Mouse (Mus musculus): ENCODE data around the gene Rrbp1. TPM values are rescaled to one million over a fixed set of nuclear protein-coding genes. Genes with fewer than 3 reads are reported as not detected.

Rrbp1 gene
- total and polyA plus RNA-seq, 2 experiments from 2014 or later = 29.9 to 34.4 TPM

DNA sequence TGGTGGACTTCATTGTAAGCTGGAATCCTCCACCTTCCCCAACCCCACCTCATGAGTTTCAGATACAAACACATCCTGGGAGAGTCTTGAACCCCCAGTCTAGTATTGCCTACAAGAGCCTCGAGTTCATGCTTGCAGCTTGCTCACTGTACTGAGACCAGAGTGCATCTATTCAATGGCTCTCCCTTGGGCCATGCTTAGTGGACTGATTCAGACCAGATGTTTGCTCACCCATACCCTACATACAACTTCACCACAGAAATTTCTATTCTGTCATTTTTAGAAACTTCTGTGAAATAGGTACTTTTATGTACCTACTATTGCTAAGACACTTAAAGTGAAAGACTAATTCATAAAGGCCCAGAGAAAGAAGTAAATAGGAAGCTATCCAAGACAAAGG is 18.1 kb downstream of the Rrbp1 start:
- H3K36me3 ChIP-seq (ENCODE audit: insufficient read depth, low read length) = no peaks in the 10 kb centered on the region
- no peak overlapping the region for H3K4me2 ChIP-seq (ENCODE audit: low read depth, low read length)
- ATAC-seq (no peak), DNase-seq (ENCODE audit: low spot score) (no peak)
- H3K9me3 ChIP-seq (ENCODE audit: low read length) = no peaks in the 10 kb centered on the region
- whole genome bisulfite sequencing = 71% methylated on average over 1 of the region's 1 CpGs
- no peak overlapping the region for H3K27ac ChIP-seq
- no peak overlapping the region for H3K4me3 ChIP-seq (ENCODE audit: low read length)
- no peaks in the 10 kb centered on the region for H3K27me3 ChIP-seq (ENCODE audit: insufficient read depth, low read length)
- no peak for TF ChIP-seq CTCF (IDR thresholded peaks at IDR 0.05; ENCODE audit: low read depth)
- H3K4me1 ChIP-seq (ENCODE audit: insufficient read depth, low read length) = no peaks in the 10 kb centered on the region
- H3K9ac ChIP-seq (replicated peaks; ENCODE audit: low read length) = no peak overlapping the region

- Histone ChIP-seq H3K4me2 (ENCODE audit: low read depth, low read length) (no peak overlapping the region), H3K27me3 (ENCODE audit: insufficient read depth, low read length) (no peaks in the 10 kb centered on the region), H3K9me3 (ENCODE audit: low read length) (no peaks in the 10 kb centered on the region), H3K36me3 (ENCODE audit: insufficient read depth, low read length) (no peaks in the 10 kb centered on the region), H3K4me3 (ENCODE audit: low read length) (no peak overlapping the region), H3K4me1 (ENCODE audit: insufficient read depth, low read length) (no peaks in the 10 kb centered on the region), H3K9ac (replicated peaks; ENCODE audit: low read length) (no peak overlapping the region), H3K27ac (no peak overlapping the region)
- ATAC-seq (no peak), DNase-seq (ENCODE audit: low spot score) (no peak)
- 80% methylated on average over 7 of the region's 7 CpGs for WGBS
- no peak for TF ChIP-seq CTCF (IDR thresholded peaks at IDR 0.05; ENCODE audit: low read depth)
Measured at GRCm38 (mm10) chr2:143991964-143992672, 18.9 kb downstream of the Rrbp1 start.

- DNase-seq (ENCODE audit: low spot score) = peak; percentile 60
- Histone ChIP-seq H3K4me2 (ENCODE audit: low read depth, low read length) (no peak overlapping the region), H3K27ac (0 out of 2 replicates have a peak overlapping the region, but pooled peaks have one; percentile 36), H3K4me3 (ENCODE audit: low read length) (no peak overlapping the region), H3K4me1 (ENCODE audit: insufficient read depth, low read length) (no peaks in the 10 kb centered on the region), H3K27me3 (ENCODE audit: insufficient read depth, low read length) (no peaks in the 10 kb centered on the region), H3K9me3 (ENCODE audit: low read length) (no peaks in the 10 kb centered on the region), H3K36me3 (ENCODE audit: insufficient read depth, low read length) (no peaks in the 10 kb centered on the region), H3K9ac (replicated peaks; ENCODE audit: low read length) (no peak overlapping the region)
- 6% methylated on average over 1 of the region's 1 CpGs for WGBS
- peak; percentile 51; the same call in 1 of the 2 replicates for ATAC-seq
- no peak for TF ChIP-seq CTCF (IDR thresholded peaks at IDR 0.05; ENCODE audit: low read depth)
Measured at GRCm38 (mm10) chr2:143990997-143991396, 20.1 kb downstream of the Rrbp1 start.

DNA sequence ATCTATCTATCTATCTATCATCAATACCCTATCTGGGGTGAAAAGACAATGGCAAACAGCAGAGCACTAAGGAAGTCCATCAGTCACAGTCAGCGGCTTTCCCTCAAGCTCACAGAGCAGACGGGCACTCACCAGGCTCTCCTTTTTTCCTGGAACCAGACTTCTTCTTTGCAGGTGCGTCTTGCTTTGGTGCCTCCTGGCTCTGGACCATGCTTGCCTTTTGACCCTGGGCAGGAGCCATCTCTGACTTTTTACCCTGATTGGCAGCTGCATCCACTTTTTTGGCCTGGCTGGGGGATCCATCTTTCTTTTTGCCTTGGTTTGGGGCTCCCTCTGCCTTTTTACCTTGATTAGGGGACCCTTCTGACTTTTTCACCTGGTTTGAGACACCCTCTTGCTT is 23.0 kb downstream of the Rrbp1 start:
- no peak overlapping the region for H3K4me3 ChIP-seq (ENCODE audit: low read length)
- H3K9ac ChIP-seq (replicated peaks; ENCODE audit: low read length) = no peak overlapping the region
- no peak overlapping the region for H3K4me2 ChIP-seq (ENCODE audit: low read depth, low read length)
- H3K9me3 ChIP-seq (ENCODE audit: low read length) = no peaks in the 10 kb centered on the region
- ATAC-seq (no peak), DNase-seq (ENCODE audit: low spot score) (no peak)
- TF ChIP-seq CTCF (IDR thresholded peaks at IDR 0.05; ENCODE audit: low read depth) = no peak
- H3K4me1 ChIP-seq (ENCODE audit: insufficient read depth, low read length) = no peaks in the 10 kb centered on the region
- H3K27me3 ChIP-seq (ENCODE audit: insufficient read depth, low read length) = no peaks in the 10 kb centered on the region
- no peaks in the 10 kb centered on the region for H3K36me3 ChIP-seq (ENCODE audit: insufficient read depth, low read length)
- H3K27ac ChIP-seq = no peak overlapping the region
- 87% methylated on average over 3 of the region's 3 CpGs for WGBS

DNA sequence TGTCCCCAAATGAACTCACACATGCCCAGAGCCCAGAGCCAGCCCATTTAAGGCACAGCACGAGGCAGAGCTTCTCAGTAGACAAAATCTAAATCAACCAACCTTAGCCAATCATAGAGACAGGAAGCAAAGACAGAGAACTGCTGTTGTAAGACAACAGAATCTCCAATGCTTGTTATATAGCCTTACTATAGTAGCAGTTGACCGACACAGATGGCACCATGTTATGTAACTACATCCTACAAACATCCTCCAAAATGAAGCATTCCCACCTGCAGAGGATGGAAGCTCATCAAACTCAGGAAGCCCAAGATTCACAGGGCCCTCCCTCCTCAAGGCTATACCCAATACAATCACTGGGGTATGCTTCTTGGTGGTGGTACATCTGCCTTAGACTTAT is 23.6 kb downstream of the Rrbp1 start:
- H3K36me3 ChIP-seq (ENCODE audit: insufficient read depth, low read length) = no peaks in the 10 kb centered on the region
- ATAC-seq (no peak), DNase-seq (ENCODE audit: low spot score) (no peak)
- H3K4me2 ChIP-seq (ENCODE audit: low read depth, low read length) = no peak overlapping the region
- no peak overlapping the region for H3K27ac ChIP-seq
- no peaks in the 10 kb centered on the region for H3K9me3 ChIP-seq (ENCODE audit: low read length)
- TF ChIP-seq CTCF (IDR thresholded peaks at IDR 0.05; ENCODE audit: low read depth) = no peak
- no peaks in the 10 kb centered on the region for H3K27me3 ChIP-seq (ENCODE audit: insufficient read depth, low read length)
- no peak overlapping the region for H3K9ac ChIP-seq (replicated peaks; ENCODE audit: low read length)
- WGBS = 74% methylated on average over 2 of the region's 2 CpGs
- no peak overlapping the region for H3K4me3 ChIP-seq (ENCODE audit: low read length)
- H3K4me1 ChIP-seq (ENCODE audit: insufficient read depth, low read length) = no peaks in the 10 kb centered on the region

DNA sequence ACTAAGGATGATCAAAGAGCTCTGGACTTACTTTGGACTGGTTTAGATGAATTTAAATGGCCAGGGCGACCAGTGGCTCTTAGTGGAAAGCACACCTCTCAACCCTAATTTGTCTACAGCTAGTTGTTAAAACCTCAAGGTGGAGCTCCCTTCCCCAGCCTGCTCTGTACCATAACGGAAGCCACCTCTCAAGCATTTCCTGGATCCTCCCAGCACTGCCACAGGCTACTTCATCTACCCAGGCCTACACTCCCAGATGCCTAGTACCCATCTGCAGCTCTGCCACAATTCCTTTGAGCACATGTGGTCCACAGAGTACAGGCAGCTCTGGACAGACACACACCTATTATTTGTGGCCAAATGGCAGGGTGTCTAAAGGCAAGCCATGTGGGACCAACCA is 27.6 kb downstream of the Rrbp1 start:
- Histone ChIP-seq H3K4me2 (ENCODE audit: low read depth, low read length) (no peak overlapping the region), H3K27me3 (ENCODE audit: insufficient read depth, low read length) (no peaks in the 10 kb centered on the region), H3K4me1 (ENCODE audit: insufficient read depth, low read length) (no peaks in the 10 kb centered on the region), H3K27ac (no peak overlapping the region), H3K36me3 (ENCODE audit: insufficient read depth, low read length) (no peaks in the 10 kb centered on the region), H3K9me3 (ENCODE audit: low read length) (no peaks in the 10 kb centered on the region), H3K4me3 (ENCODE audit: low read length) (no peak overlapping the region), H3K9ac (replicated peaks; ENCODE audit: low read length) (no peak overlapping the region)
- DNase-seq (ENCODE audit: low spot score) = no peak
- no peak for TF ChIP-seq CTCF (IDR thresholded peaks at IDR 0.05; ENCODE audit: low read depth)
- 69% methylated on average over 2 of the region's 2 CpGs for WGBS
- ATAC-seq = no peak

- TF ChIP-seq CTCF (IDR thresholded peaks at IDR 0.05; ENCODE audit: low read depth) = no peak
- Histone ChIP-seq H3K9me3 (ENCODE audit: low read length) (no peaks in the 10 kb centered on the region), H3K4me3 (ENCODE audit: low read length) (no peak overlapping the region), H3K27me3 (ENCODE audit: insufficient read depth, low read length) (no peaks in the 10 kb centered on the region), H3K36me3 (ENCODE audit: insufficient read depth, low read length) (no peaks in the 10 kb centered on the region), H3K4me2 (ENCODE audit: low read depth, low read length) (no peak overlapping the region), H3K4me1 (ENCODE audit: insufficient read depth, low read length) (no peaks in the 10 kb centered on the region), H3K9ac (replicated peaks; ENCODE audit: low read length) (no peak overlapping the region), H3K27ac (no peak overlapping the region)
- ATAC-seq (no peak), DNase-seq (ENCODE audit: low spot score) (no peak)
- 42% methylated on average over 3 of the region's 3 CpGs for WGBS
Measured at GRCm38 (mm10) chr2:143982901-143983300, 28.2 kb downstream of the Rrbp1 start.
